ENCODE assay signal across 8 mouse cellular contexts in genomic region chr11:107376272-107376671, GRCm38 (mm10).
DNase-seq lines count a peak whose midpoint lies in the region; ATAC-seq and TF ChIP-seq lines count a peak whose summit lies in the region.

No protein-coding gene starts in this region.

- 0 out of 2 replicates have a peak, but pooled peaks cover 6% of the 10 kb centered on the region for H3K9me3 ChIP-seq in midbrain, embryonic 10.5 days (replicated peaks)
- no peaks in the 10 kb centered on the region for H3K9me3 ChIP-seq in midbrain, embryonic 16.5 days (replicated peaks; ENCODE audit: control insufficient read depth, low read length, poor library complexity, severe bottlenecking)
- H3K9me3 ChIP-seq in heart, postnatal 0 days (replicated peaks; ENCODE audit: control insufficient read depth, low read length) = no peaks in the 10 kb centered on the region
- peaks cover 4% of the 10 kb centered on the region; the same call in 1 of the 2 replicates for H3K9me3 ChIP-seq in limb, embryonic 12.5 days

- DNase-seq in midbrain, embryonic 10.5 days (ENCODE audit: low spot score) = no peak
- peak; percentile 47 for DNase-seq in brain, embryonic 14.5 days (ENCODE audit: low read depth)
- peak; percentile 47 for DNase-seq in heart, postnatal 0 days (ENCODE audit: low spot score)
- DNase-seq in skeletal muscle tissue, adult 2 months (ENCODE audit: low read depth, low spot score) = peak; percentile 86
- no peak for DNase-seq in spleen, adult 18-20 months
- DNase-seq in spleen, postnatal 36 days (ENCODE audit: low spot score in 2 of 2) = no peak

- no peaks in the 10 kb centered on the region for H3K27me3 ChIP-seq in midbrain, embryonic 10.5 days (ENCODE audit: low read depth, poor library complexity, severe bottlenecking)
- no peaks in the 10 kb centered on the region for H3K27me3 ChIP-seq in midbrain, embryonic 16.5 days (ENCODE audit: control insufficient read depth, insufficient read depth, low read depth, low read length)
- H3K27me3 ChIP-seq in heart, postnatal 0 days (ENCODE audit: control insufficient read depth, insufficient read depth, low read length) = no peaks in the 10 kb centered on the region
- no peaks in the 10 kb centered on the region for H3K27me3 ChIP-seq in limb, embryonic 12.5 days

- H3K9ac ChIP-seq in midbrain, embryonic 16.5 days (ENCODE audit: low read depth, low read length) = no peak overlapping the region
- no peak overlapping the region for H3K9ac ChIP-seq in heart, postnatal 0 days (replicated peaks; ENCODE audit: low read depth, low read length)
- H3K9ac ChIP-seq in limb, embryonic 12.5 days (replicated peaks) = no peak overlapping the region

- ATAC-seq in midbrain, embryonic 16.5 days = no peak
- ATAC-seq in heart, postnatal 0 days (ENCODE audit: insufficient read depth, low read depth) = peak; percentile 82
- ATAC-seq in limb, embryonic 12.5 days (ENCODE audit: insufficient number of reproducible peaks, insufficient read depth, low FRiP score, low TSS enrichment, low read depth) = peak; percentile 42; the same call in 1 of the 2 replicates

- no peak overlapping the region for H3K4me2 ChIP-seq in midbrain, embryonic 16.5 days (ENCODE audit: low read length)
- no peak overlapping the region for H3K4me2 ChIP-seq in heart, postnatal 0 days (ENCODE audit: low read depth, low read length)
- H3K4me2 ChIP-seq in limb, embryonic 12.5 days = peak overlapping the region; percentile 7; the same call in 1 of the 2 replicates

- no peak overlapping the region for H3K4me3 ChIP-seq in midbrain, embryonic 10.5 days
- H3K4me3 ChIP-seq in midbrain, embryonic 16.5 days (ENCODE audit: low read depth, low read length) = no peak overlapping the region
- H3K4me3 ChIP-seq in heart, postnatal 0 days (ENCODE audit: low read depth, low read length) = no peak overlapping the region
- no peak overlapping the region for H3K4me3 ChIP-seq in limb, embryonic 12.5 days (replicated peaks)

- H3K4me1 ChIP-seq in midbrain, embryonic 10.5 days = peaks cover 6% of the 10 kb centered on the region
- H3K4me1 ChIP-seq in midbrain, embryonic 16.5 days (ENCODE audit: control insufficient read depth, insufficient read depth, low read length) = peaks cover 7% of the 10 kb centered on the region; the same call in 1 of the 2 replicates
- peaks cover 21% of the 10 kb centered on the region for H3K4me1 ChIP-seq in heart, postnatal 0 days (ENCODE audit: control insufficient read depth, insufficient read depth)
- H3K4me1 ChIP-seq in limb, embryonic 12.5 days (replicated peaks) = peaks cover 33% of the 10 kb centered on the region

- TF ChIP-seq CTCF in brain, embryonic 14.5 days (IDR thresholded peaks at IDR 0.05; ENCODE audit: borderline replicate concordance, extremely low read depth, insufficient read depth, insufficient read length) = no peak
- TF ChIP-seq CTCF in heart, postnatal 0 days (IDR thresholded peaks at IDR 0.05; ENCODE audit: low read depth) = no peak

- WGBS in midbrain, embryonic 10.5 days = 87% methylated on average over 12 of the region's 12 CpGs
- WGBS in midbrain, embryonic 16.5 days = 63% methylated on average over 12 of the region's 12 CpGs
- 47% methylated on average over 12 of the region's 12 CpGs for WGBS in heart, postnatal 0 days
- WGBS in limb, embryonic 12.5 days = 27% methylated on average over 12 of the region's 12 CpGs

- no peak for TF ChIP-seq EP300 in heart, postnatal 0 days (IDR thresholded peaks at IDR 0.05; ENCODE audit: low read depth)

- H3K27ac ChIP-seq in midbrain, embryonic 10.5 days (replicated peaks) = peak overlapping the region; percentile 33; the same call in 1 of the 2 replicates
- no peak overlapping the region; the same call in 1 of the 2 replicates for H3K27ac ChIP-seq in midbrain, embryonic 16.5 days (ENCODE audit: low read length)
- peak overlapping the region; percentile 49 for H3K27ac ChIP-seq in heart, postnatal 0 days (ENCODE audit: low read depth)
- peak overlapping the region; percentile 73 for H3K27ac ChIP-seq in limb, embryonic 12.5 days

- TF ChIP-seq POLR2A in brain, embryonic 14.5 days (IDR thresholded peaks at IDR 0.05; ENCODE audit: borderline replicate concordance, extremely low read depth, insufficient read depth, insufficient read length, poor library complexity, severe bottlenecking) = no peak

- peaks cover 6% of the 10 kb centered on the region for H3K36me3 ChIP-seq in midbrain, embryonic 10.5 days
- H3K36me3 ChIP-seq in midbrain, embryonic 16.5 days (ENCODE audit: control insufficient read depth, insufficient read depth, low read length) = no peaks in the 10 kb centered on the region
- no peaks in the 10 kb centered on the region for H3K36me3 ChIP-seq in heart, postnatal 0 days (replicated peaks; ENCODE audit: control insufficient read depth, insufficient read depth, low read length)
- peaks cover 4% of the 10 kb centered on the region; the same call in 1 of the 2 replicates for H3K36me3 ChIP-seq in limb, embryonic 12.5 days

Comparison
In these comparisons a context has a peak if more than half of its experiments do, and no peak if none do; other contexts are left out.
1. DNase-seq: peak in brain, embryonic 14.5 days (single experiment), heart, postnatal 0 days (single experiment) and skeletal muscle tissue, adult 2 months (single experiment); none in midbrain, embryonic 10.5 days (single experiment), spleen, adult 18-20 months (0 of 2) and spleen, postnatal 36 days (0 of 2).